Mouse (Mus musculus) lung, postnatal 0 days (tissue): ENCODE measurements around the gene Gpr141.

Source experiments
- CTCF ChIP-seq: IDR thresholded peaks from 2 replicates; pipeline ENCODE4 v1.5.1; 2016; ENCODE audit warnings: antibody characterized with exemption, mild to moderate bottlenecking
- EP300 ChIP-seq: IDR thresholded peaks from 2 replicates; pipeline ENCODE4 v1.6.1; 2016; ENCODE audit warnings: antibody characterized with exemption, mild to moderate bottlenecking, control low read depth

DNA sequence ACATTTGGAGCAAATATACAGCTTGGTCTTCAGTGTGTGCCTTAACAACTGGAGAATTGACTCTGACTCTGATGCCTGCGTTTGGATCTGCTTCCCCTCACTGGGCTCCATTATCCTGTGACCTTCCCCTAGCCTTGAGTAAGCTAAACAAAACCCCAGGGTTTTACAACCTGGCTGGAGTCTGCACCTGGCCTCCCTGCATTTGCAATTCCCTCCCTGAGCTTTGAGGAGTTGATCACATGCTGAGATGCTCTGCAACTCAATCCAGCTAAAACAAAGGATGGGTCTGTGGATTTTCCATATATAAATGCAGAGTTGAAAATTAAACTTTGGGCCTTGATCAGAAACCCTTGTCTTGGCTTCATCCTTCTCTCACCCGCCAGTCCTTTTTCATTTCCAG, 4.8 kb downstream of the Gpr141 start:
- TF ChIP-seq CTCF (no peak), EP300 (no peak)
